Mouse (Mus musculus) mesoderm, embryonic 11.5 days (tissue): ENCODE measurements around the gene Synpr.

Experiments used
- DNase-seq: peaks from one replicate; pipeline ENCODE4 v3.0.0-alpha.2; 2012; ENCODE audit warnings: low read depth, low spot score

The Synpr gene

GRCm38 (mm10) chr14:13551209-13551608 lies 266.6 kb downstream of the Synpr start:
- no peak for DNase-seq

- DNase-seq = no peak
Observed at GRCm38 (mm10) chr14:13553616-13554370, 269.2 kb downstream of the Synpr start.

- DNase-seq = no peak
Observed at GRCm38 (mm10) chr14:13554631-13555030, 270.1 kb downstream of the Synpr start.

- no peak for DNase-seq
Observed at GRCm38 (mm10) chr14:13558117-13558516, 273.5 kb downstream of the Synpr start.

GRCm38 (mm10) chr14:13567250-13567649 lies 282.7 kb downstream of the Synpr start:
- no peak for DNase-seq

GRCm38 (mm10) chr14:13567996-13568395 lies 283.4 kb downstream of the Synpr start:
- no peak for DNase-seq

GRCm38 (mm10) chr14:13571941-13572340 lies 287.4 kb downstream of the Synpr start:
- no peak for DNase-seq

- DNase-seq = peak; percentile 26
Observed at GRCm38 (mm10) chr14:13572530-13572929, 287.9 kb downstream of the Synpr start.

- DNase-seq = peak; percentile 9
Observed at GRCm38 (mm10) chr14:13578101-13578500, 293.5 kb downstream of the Synpr start.

- no peak for DNase-seq
Observed at GRCm38 (mm10) chr14:13578744-13579143, 294.2 kb downstream of the Synpr start.

GRCm38 (mm10) chr14:13593321-13593940 lies 308.9 kb downstream of the Synpr start:
- DNase-seq = no peak

GRCm38 (mm10) chr14:13596251-13596650 lies 311.7 kb downstream of the Synpr start:
- DNase-seq = no peak

- DNase-seq = no peak
Observed at GRCm38 (mm10) chr14:13597204-13597603, 312.6 kb downstream of the Synpr start.

- DNase-seq = peak; percentile 9
Observed at GRCm38 (mm10) chr14:13620531-13620930, 336.0 kb downstream of the Synpr start.

- no peak for DNase-seq
Observed at GRCm38 (mm10) chr14:13649865-13650264, 365.3 kb downstream of the Synpr start.

- peak; percentile 5 for DNase-seq
Observed at GRCm38 (mm10) chr14:13651039-13651438, 366.5 kb downstream of the Synpr start.

GRCm38 (mm10) chr14:13651541-13652298 lies 367.1 kb downstream of the Synpr start:
- DNase-seq = no peak
